Mouse (Mus musculus) layer of hippocampus, adult 18-20 months (tissue): ENCODE results near the gene Chrm4. TPM values are rescaled to one million over a fixed set of nuclear protein-coding genes. Genes with fewer than 3 reads are reported as not detected.

Experiments
- DNase-seq, 2 experiments: peaks; one replicate each; pipeline ENCODE4 v3.0.0; 2022; ENCODE audit warnings: low spot score in 2 of 2
- long read RNA-seq: library from polyadenylated mRNA; stranded (forward); transcript quantifications from one replicate; pipeline ENCODE4 v2.0.0, GENCODE M21; 2021
- total RNA-seq, 2 experiments: library from RNA; stranded (reverse); gene quantifications; 2 replicates each; pipeline ENCODE4 v1.2.3; 2021

Chrm4 gene
- 10 to 100 TPM; 32.0 to 32.6 TPM for total RNA-seq
- long read RNA-seq, partial matches to known transcripts: 0 of 14 reads
- long read RNA-seq, other reads (novel, unspliced or antisense): 12 of 14 reads

- DNase-seq: no peak
Observed at GRCm38 (mm10) chr2:91926949-91927348, at the start of gene Chrm4. Gene Chrm4 (plus strand): TSS chr2:91927249.

GRCm38 (mm10) chr2:91878387-91879180, 48.5 kb upstream of the Chrm4 start:
- DNase-seq: no peak

- peak; percentile 41 to 73 for DNase-seq
Observed at GRCm38 (mm10) chr2:91883961-91884360, 43.1 kb upstream of the Chrm4 start.

- no peak for DNase-seq
Observed at GRCm38 (mm10) chr2:91884616-91885015, 42.4 kb upstream of the Chrm4 start.

- DNase-seq: no peak
Observed at GRCm38 (mm10) chr2:91894716-91895115, 32.3 kb upstream of the Chrm4 start.

- DNase-seq: no peak
Observed at GRCm38 (mm10) chr2:91895401-91895800, 31.6 kb upstream of the Chrm4 start.

GRCm38 (mm10) chr2:91897968-91898367, 29.1 kb upstream of the Chrm4 start:
- DNase-seq: no peak

- DNase-seq: peak in 1 of 2 experiments; percentile 54
Observed at GRCm38 (mm10) chr2:91899141-91899540, 27.9 kb upstream of the Chrm4 start.

- DNase-seq: no peak
Observed at GRCm38 (mm10) chr2:91900431-91900830, 26.6 kb upstream of the Chrm4 start.

GRCm38 (mm10) chr2:91902336-91902735, 24.7 kb upstream of the Chrm4 start:
- DNase-seq: no peak

- no peak for DNase-seq
Observed at GRCm38 (mm10) chr2:91903171-91903925, 23.7 kb upstream of the Chrm4 start.

- peak in 1 of 2 experiments; percentile 43 for DNase-seq
Observed at GRCm38 (mm10) chr2:91904618-91905307, 22.3 kb upstream of the Chrm4 start.

GRCm38 (mm10) chr2:91906141-91906540, 20.9 kb upstream of the Chrm4 start:
- peak in 1 of 2 experiments; percentile 59 for DNase-seq

GRCm38 (mm10) chr2:91912616-91913015, 14.4 kb upstream of the Chrm4 start:
- no peak for DNase-seq

- no peak for DNase-seq
Observed at GRCm38 (mm10) chr2:91913328-91914110, 13.5 kb upstream of the Chrm4 start.

- DNase-seq: no peak
Observed at GRCm38 (mm10) chr2:91916346-91916977, 10.6 kb upstream of the Chrm4 start.

GRCm38 (mm10) chr2:91917096-91917495, 10.0 kb upstream of the Chrm4 start:
- DNase-seq: no peak

GRCm38 (mm10) chr2:91920130-91920529, 6.9 kb upstream of the Chrm4 start:
- no peak for DNase-seq

GRCm38 (mm10) chr2:91921181-91921789, 5.8 kb upstream of the Chrm4 start:
- no peak for DNase-seq
